In the genomic region with DNA sequence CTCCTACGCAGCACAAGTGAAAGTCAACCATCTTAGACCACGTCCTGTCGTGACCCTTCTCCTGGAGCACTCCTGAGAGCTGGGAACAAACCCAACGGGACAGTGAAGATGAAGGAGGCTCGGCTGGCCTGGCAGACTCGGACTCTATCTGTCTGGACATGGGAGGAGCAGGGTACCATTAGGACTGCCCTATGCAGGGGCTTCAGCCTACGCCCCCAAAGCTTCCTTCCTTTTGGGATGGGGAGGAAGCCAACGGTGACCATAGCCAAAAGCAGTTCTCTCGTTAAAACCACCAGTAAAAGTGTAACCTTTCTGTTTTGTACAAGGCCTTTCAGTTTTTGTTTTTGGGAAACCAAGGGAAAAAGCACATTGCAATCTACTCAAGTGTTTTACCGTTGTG, we compare ENCODE assay signal across 25 mouse cellular contexts. TPM values are rescaled to one million over a fixed set of nuclear protein-coding genes. Genes with fewer than 3 reads are reported as not detected.
DNase-seq lines count a peak whose midpoint lies in the region; ATAC-seq and TF ChIP-seq lines count a peak whose summit lies in the region.
"Had no signal": no experiment of that assay in that cellular context is flagged by ENCODE, and none has a peak within 500 bp of the region (broad histone marks: within the 10 kb centered on the region; RNA-seq: fewer than 3 reads in every experiment).

No protein-coding gene starts in this region.

- no peak for TF ChIP-seq CTCF in hindbrain, postnatal 0 days (IDR thresholded peaks at IDR 0.05; ENCODE audit: low read depth)

- no peak overlapping the region for H3K27ac ChIP-seq in heart, embryonic 11.5 days (ENCODE audit: low read depth, low read length)
- H3K27ac ChIP-seq in hindbrain, embryonic 16.5 days (ENCODE audit: low read depth, low read length), result 0 out of 2 replicates have a peak overlapping the region, but pooled peaks have one; percentile 39
- no peak overlapping the region for H3K27ac ChIP-seq in hindbrain, postnatal 0 days
- H3K27ac ChIP-seq in limb, embryonic 15.5 days, result 0 out of 2 replicates have a peak overlapping the region, but pooled peaks have one; percentile 13
- H3K27ac ChIP-seq: forebrain, embryonic 10.5 days; forebrain, embryonic 13.5 days; heart, embryonic 15.5 days; hindbrain, embryonic 14.5 days; intestine, embryonic 15.5 days had no signal

- H3K4me2 ChIP-seq in heart, embryonic 11.5 days, result no peak overlapping the region
- H3K4me2 ChIP-seq in hindbrain, embryonic 16.5 days (ENCODE audit: low read length), result no peak overlapping the region
- no peak overlapping the region for H3K4me2 ChIP-seq in hindbrain, postnatal 0 days (ENCODE audit: low read depth, low read length)
- H3K4me2 ChIP-seq in limb, embryonic 15.5 days, result no peak overlapping the region
- H3K4me2 ChIP-seq: forebrain, embryonic 13.5 days; heart, embryonic 12.5 days; heart, embryonic 15.5 days; hindbrain, embryonic 14.5 days; intestine, embryonic 15.5 days had no signal

- no peak overlapping the region for H3K4me3 ChIP-seq in heart, embryonic 11.5 days (ENCODE audit: low read depth, low read length)
- H3K4me3 ChIP-seq in hindbrain, embryonic 16.5 days (ENCODE audit: low read length), result no peak overlapping the region
- no peak overlapping the region for H3K4me3 ChIP-seq in hindbrain, postnatal 0 days (ENCODE audit: low read length)
- no peak overlapping the region for H3K4me3 ChIP-seq in limb, embryonic 15.5 days
- H3K4me3 ChIP-seq: forebrain, embryonic 10.5 days; forebrain, embryonic 13.5 days; heart, embryonic 12.5 days; heart, embryonic 15.5 days; intestine, embryonic 15.5 days had no signal

- H3K4me1 ChIP-seq in heart, embryonic 11.5 days (ENCODE audit: control insufficient read depth, insufficient read depth, low read length), result no peaks in the 10 kb centered on the region
- H3K4me1 ChIP-seq in hindbrain, embryonic 16.5 days (ENCODE audit: control insufficient read depth, insufficient read depth, low read depth, low read length), result no peaks in the 10 kb centered on the region
- no peaks in the 10 kb centered on the region for H3K4me1 ChIP-seq in hindbrain, postnatal 0 days (ENCODE audit: insufficient read depth, low read length)
- peaks cover 13% of the 10 kb centered on the region; the same call in 1 of the 2 replicates for H3K4me1 ChIP-seq in limb, embryonic 15.5 days
- H3K4me1 ChIP-seq: forebrain, embryonic 10.5 days; forebrain, embryonic 13.5 days; intestine, embryonic 15.5 days had no signal

- H3K9ac ChIP-seq in heart, embryonic 11.5 days (ENCODE audit: low read depth, low read length), result no peak overlapping the region
- H3K9ac ChIP-seq in hindbrain, embryonic 16.5 days (ENCODE audit: low read depth, low read length), result no peak overlapping the region
- no peak overlapping the region for H3K9ac ChIP-seq in hindbrain, postnatal 0 days (replicated peaks; ENCODE audit: low read length)
- H3K9ac ChIP-seq in limb, embryonic 15.5 days, result no peak overlapping the region
- H3K9ac ChIP-seq: forebrain, embryonic 13.5 days; heart, embryonic 12.5 days; heart, embryonic 15.5 days; hindbrain, embryonic 14.5 days; intestine, embryonic 15.5 days had no signal

- peaks cover 40% of the 10 kb centered on the region for H3K36me3 ChIP-seq in heart, embryonic 11.5 days (ENCODE audit: control insufficient read depth, insufficient read depth, low read length)
- H3K36me3 ChIP-seq in hindbrain, embryonic 16.5 days (ENCODE audit: control insufficient read depth, insufficient read depth, low read length), result peaks cover 41% of the 10 kb centered on the region
- peaks cover 57% of the 10 kb centered on the region for H3K36me3 ChIP-seq in hindbrain, postnatal 0 days (ENCODE audit: insufficient read depth, low read length)
- H3K36me3 ChIP-seq in limb, embryonic 15.5 days, result peaks cover 62% of the 10 kb centered on the region

- H3K9me3 ChIP-seq in heart, embryonic 11.5 days (replicated peaks; ENCODE audit: control insufficient read depth, low read length), result no peaks in the 10 kb centered on the region
- no peaks in the 10 kb centered on the region for H3K9me3 ChIP-seq in hindbrain, embryonic 16.5 days (ENCODE audit: control insufficient read depth, low read length)
- no peaks in the 10 kb centered on the region for H3K9me3 ChIP-seq in hindbrain, postnatal 0 days (ENCODE audit: low read length)
- H3K9me3 ChIP-seq in limb, embryonic 15.5 days, result no peaks in the 10 kb centered on the region
- H3K9me3 ChIP-seq: forebrain, embryonic 10.5 days; forebrain, embryonic 13.5 days; G1E; heart, embryonic 12.5 days; heart, embryonic 15.5 days; intestine, embryonic 15.5 days had no signal

- no peak for ATAC-seq in heart, embryonic 11.5 days (replicated peaks; ENCODE audit: insufficient number of reproducible peaks, low FRiP score, low TSS enrichment)
- no peak for ATAC-seq in hindbrain, embryonic 16.5 days
- ATAC-seq in hindbrain, postnatal 0 days, result no peak
- ATAC-seq in limb, embryonic 15.5 days (ENCODE audit: insufficient number of reproducible peaks, low FRiP score, low TSS enrichment, low read depth), result no peak
- ATAC-seq: forebrain, embryonic 13.5 days; forebrain, embryonic 16.5 days; intestine, embryonic 15.5 days; Patski had no signal

- H3K27me3 ChIP-seq in heart, embryonic 11.5 days (ENCODE audit: control insufficient read depth, insufficient read depth, low read length), result no peaks in the 10 kb centered on the region
- H3K27me3 ChIP-seq in hindbrain, embryonic 16.5 days (replicated peaks; ENCODE audit: control insufficient read depth, insufficient read depth, low read length), result no peaks in the 10 kb centered on the region
- H3K27me3 ChIP-seq in hindbrain, postnatal 0 days (ENCODE audit: insufficient read depth, low read length), result no peaks in the 10 kb centered on the region
- H3K27me3 ChIP-seq in limb, embryonic 15.5 days, result no peaks in the 10 kb centered on the region
- H3K27me3 ChIP-seq: CH12.LX; forebrain, embryonic 13.5 days; heart, embryonic 12.5 days; heart, embryonic 15.5 days; intestine, embryonic 15.5 days; Patski had no signal

- DNase-seq in heart, adult 11 months, result peak; percentile 94
- no peak for DNase-seq in hindbrain, postnatal 0 days (ENCODE audit: low spot score)
- DNase-seq in kidney, postnatal 36 days, result peak; percentile 27 to 41
- no peak for DNase-seq in kidney, postnatal 4 days
- DNase-seq: adrenal gland, postnatal 10 days; adrenal gland, postnatal 36 days; B cell, adult 2 months; cerebellum, adult 18-20 months; cerebellum, adult 9-10 months; cerebellum, postnatal 14 days; heart, postnatal 14 days; heart, postnatal 4 days had no signal

- 89% methylated on average over 10 of the region's 10 CpGs for WGBS in heart, embryonic 11.5 days (ENCODE audit: insufficient replicate concordance)
- 94% methylated on average over 10 of the region's 10 CpGs for WGBS in hindbrain, embryonic 16.5 days
- 89% methylated on average over 10 of the region's 10 CpGs for WGBS in hindbrain, postnatal 0 days
- WGBS in limb, embryonic 15.5 days, result 70% methylated on average over 10 of the region's 10 CpGs

RNA-seq across cellular contexts. Expression of a gene that starts 40.2 kb away (rescaled TPM):
- polyA plus RNA-seq in heart, embryonic 11.5 days (2014; fragmentation: Nextera tagmentation; extraction: Ambion mirVana), result 29.6 and 34.4 TPM in 2 replicates
- polyA plus RNA-seq in hindbrain, embryonic 16.5 days (2015; fragmentation: Nextera tagmentation; extraction: Ambion mirVana), result 37.6 and 42.8 TPM in 2 replicates
- 23.4 and 26.7 TPM in 2 replicates for total RNA-seq in hindbrain, postnatal 0 days (2014; rRNA removed)
- polyA plus RNA-seq in hindbrain, postnatal 0 days (2015; fragmentation: Nextera tagmentation; extraction: Ambion mirVana), result 27.1 and 28.9 TPM in 2 replicates
- 34.1 and 35.1 TPM in 2 replicates for polyA plus RNA-seq in limb, embryonic 15.5 days (2015; fragmentation: Nextera tagmentation; extraction: Ambion mirVana)

Comparison
In these comparisons a context has a peak if more than half of its experiments do, and no peak if none do; other contexts are left out.
1. DNase-seq: peak in heart, adult 11 months (single experiment) and kidney, postnatal 36 days (2 of 2); none in hindbrain, postnatal 0 days (single experiment) and kidney, postnatal 4 days (0 of 2).
2. H3K27ac ChIP-seq: peak in hindbrain, embryonic 16.5 days (single experiment) and limb, embryonic 15.5 days (single experiment); none in heart, embryonic 11.5 days (single experiment) and hindbrain, postnatal 0 days (single experiment).